Mouse (Mus musculus) intestine, postnatal 0 days (tissue): ENCODE measurements around the gene Slc38a10. TPM values are rescaled to one million over a fixed set of nuclear protein-coding genes. Genes with fewer than 3 reads are reported as not detected.

Experiments used
- ATAC-seq: fragments of 200-750 bp; cut with Nextera tagmentation; 2 replicates; pipeline ENCODE4 v1.8.0; 2017; ENCODE audit warnings: mild to moderate bottlenecking, moderate TSS enrichment, moderate library complexity
- H3K27ac ChIP-seq: fragments of 300-500 bp; sonication (generic); 2 replicates; pipeline ENCODE4 v1.5.1; 2014; ENCODE audit warnings: mild to moderate bottlenecking, low read depth, low read length, moderate library complexity
- H3K27me3 ChIP-seq: fragments of 300-500 bp; sonication (generic); replicated peaks from 2 replicates; pipeline ENCODE4 v1.6.1; 2014; ENCODE audit warnings: low read length, mixed read lengths; ENCODE audit not compliant: control insufficient read depth, insufficient read depth
- H3K36me3 ChIP-seq: fragments of 300-500 bp; sonication (generic); 2 replicates; pipeline ENCODE4 v1.6.1; 2014; ENCODE audit warnings: mild to moderate bottlenecking, moderate library complexity; ENCODE audit not compliant: control insufficient read depth, insufficient read depth
- H3K4me1 ChIP-seq: fragments of 300-500 bp; sonication (generic); replicated peaks from 2 replicates; pipeline ENCODE4 v1.6.1; 2014; ENCODE audit warnings: antibody characterized with exemption, low read length, mixed read lengths; ENCODE audit not compliant: control insufficient read depth, insufficient read depth
- H3K4me2 ChIP-seq: fragments of 300-500 bp; sonication (generic); replicated peaks from 2 replicates; pipeline ENCODE4 v1.6.1; 2014; ENCODE audit warnings: low read depth, mild to moderate bottlenecking, moderate library complexity
- H3K4me3 ChIP-seq: fragments of 300-500 bp; sonication (generic); 2 replicates; pipeline ENCODE4 v1.5.1; 2014; ENCODE audit warnings: low read depth, low read length
- H3K9ac ChIP-seq: fragments of 300-500 bp; sonication (generic); 2 replicates; pipeline ENCODE4 v1.6.1; 2014; ENCODE audit warnings: mild to moderate bottlenecking, low read depth, low read length
- H3K9me3 ChIP-seq: fragments of 300-500 bp; sonication (generic); 2 replicates; pipeline ENCODE4 v1.6.1; 2016; ENCODE audit warnings: mixed run types; ENCODE audit not compliant: control insufficient read depth
- CTCF ChIP-seq: sonication (generic); IDR thresholded peaks from 2 replicates; pipeline ENCODE4 v1.5.1; 2016; ENCODE audit warnings: low read depth, mild to moderate bottlenecking, control low read depth, antibody characterized with exemption, moderate library complexity
- WGBS: fragments of 180-500 bp; shearing (Covaris S2); extraction: QIAGEN DNeasy Blood & Tissue Kit; methylation state at CpG from one replicate; pipeline ENCODE4 v1.1.7; 2014; 5-methylcytosine and 5-hydroxymethylcytosine counted together
- polyA plus RNA-seq: library from polyadenylated mRNA; unstranded; fragments of >200 nt; fragmentation: Nextera tagmentation; extraction: Ambion mirVana; gene quantifications from 2 replicates; pipeline ENCODE4 v1.2.1, GENCODE M21; 2015

Slc38a10 gene
- polyA plus RNA-seq, 1 experiment from 2014 or later: 56.4 TPM

DNA sequence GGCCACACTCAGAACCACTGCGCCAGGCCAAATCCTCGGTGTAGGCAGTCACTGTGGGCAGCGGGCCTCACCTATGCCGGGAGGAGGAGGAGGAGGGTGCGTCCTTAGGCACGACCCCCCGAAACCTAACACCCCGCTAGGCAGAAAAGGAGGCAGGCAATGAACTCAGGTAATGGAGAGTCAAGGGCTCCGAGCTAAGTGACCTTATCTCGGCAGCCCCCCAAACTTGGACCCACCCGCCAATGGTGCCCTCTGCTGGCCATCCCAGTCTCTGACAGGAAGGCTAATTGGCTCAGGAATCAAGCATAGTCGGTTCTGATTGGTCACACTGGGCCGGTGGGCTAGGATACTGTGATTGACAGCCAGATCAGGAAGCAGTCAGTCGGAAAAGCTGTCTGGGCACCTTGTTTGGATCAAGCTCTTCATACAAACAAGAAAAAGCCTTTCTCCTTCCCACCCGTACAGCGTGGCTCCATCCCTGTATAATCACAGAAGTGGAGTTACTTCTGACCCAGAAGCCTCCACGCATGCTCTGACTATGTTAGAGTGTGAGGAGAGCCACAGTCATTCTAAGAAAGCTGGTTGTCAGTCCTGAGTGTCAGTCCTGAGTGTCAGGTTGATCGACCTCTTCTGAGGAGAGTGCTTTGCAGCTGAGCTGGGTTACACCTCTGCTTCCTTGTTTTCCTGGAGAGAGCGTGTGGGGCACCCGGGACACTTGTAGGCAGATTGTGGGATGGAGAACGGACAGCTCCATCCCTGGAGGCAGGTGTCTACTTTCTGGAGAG is 18.3 kb upstream of the Slc38a10 start:
- TF ChIP-seq CTCF: peak; percentile 84
- 37% methylated on average over 21 of the region's 21 CpGs for WGBS
- H3K4me2 ChIP-seq: peak overlapping the region; percentile 43

DNA sequence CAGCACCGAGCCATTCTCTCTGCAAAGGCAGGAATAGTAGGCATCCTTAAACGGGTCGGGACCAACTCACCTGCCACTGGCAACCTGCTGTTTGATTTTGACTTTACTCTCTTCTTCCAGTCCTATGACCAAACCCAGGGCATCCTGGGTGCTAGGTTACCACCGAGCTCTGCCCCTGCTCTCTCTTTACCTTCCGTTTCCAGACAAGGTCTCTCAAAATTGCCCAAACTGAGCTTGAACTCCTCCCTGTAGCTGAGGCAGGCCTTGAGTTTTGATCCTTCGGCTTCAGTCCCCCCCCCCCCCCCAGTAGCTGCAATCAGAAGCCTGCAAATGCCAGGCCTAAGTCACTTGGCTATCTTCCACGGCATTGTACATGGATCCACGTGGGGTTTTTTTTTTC is 17.4 kb upstream of the Slc38a10 start:
- TF ChIP-seq CTCF: no peak
- WGBS: 60% methylated on average over 8 of the region's 8 CpGs
- Histone ChIP-seq H3K4me3 (no peak overlapping the region), H3K4me1 (peaks cover 17% of the 10 kb centered on the region), H3K36me3 (no peaks in the 10 kb centered on the region), H3K9me3 (no peaks in the 10 kb centered on the region), H3K9ac (no peak overlapping the region), H3K27ac (no peak overlapping the region), H3K4me2 (no peak overlapping the region), H3K27me3 (no peaks in the 10 kb centered on the region)
- no peak for ATAC-seq

More for the DNA sequence above, 18.3 kb upstream of the Slc38a10 start:
- H3K36me3 ChIP-seq: no peaks in the 10 kb centered on the region
- ATAC-seq: peak; percentile 39; the same call in 1 of the 2 replicates
- H3K27ac ChIP-seq: no peak overlapping the region
- H3K9me3 ChIP-seq: no peaks in the 10 kb centered on the region
- H3K9ac ChIP-seq: no peak overlapping the region
- H3K4me3 ChIP-seq: 0 out of 2 replicates have a peak overlapping the region, but pooled peaks have one; percentile 14
- H3K27me3 ChIP-seq: no peaks in the 10 kb centered on the region
- H3K4me1 ChIP-seq: peaks cover 17% of the 10 kb centered on the region

DNA sequence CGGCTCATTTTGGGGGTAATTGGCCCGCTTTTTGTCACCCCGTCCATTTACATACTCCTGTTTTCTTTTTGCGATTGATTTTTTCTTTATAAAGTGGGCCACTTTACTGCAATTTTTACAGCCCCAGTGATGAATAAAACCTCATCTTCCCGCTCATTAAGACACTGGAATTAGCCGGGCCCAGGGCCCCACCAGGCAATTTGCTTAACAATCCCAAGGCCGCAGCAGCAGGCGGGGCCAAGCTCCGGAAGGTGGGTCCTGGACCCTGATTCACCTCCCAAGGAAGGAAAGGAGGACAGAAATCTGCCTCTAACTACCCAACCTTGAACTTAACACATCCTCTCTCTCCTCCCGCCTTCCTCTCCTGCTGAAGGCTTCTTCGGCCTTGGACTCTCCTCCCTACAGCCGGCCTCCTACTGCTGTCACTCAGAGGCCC is 16.8 kb upstream of the Slc38a10 start:
- Histone ChIP-seq H3K4me1 (peaks cover 17% of the 10 kb centered on the region), H3K27me3 (no peaks in the 10 kb centered on the region), H3K27ac (no peak overlapping the region), H3K4me3 (no peak overlapping the region), H3K9ac (no peak overlapping the region), H3K9me3 (no peaks in the 10 kb centered on the region), H3K36me3 (no peaks in the 10 kb centered on the region), H3K4me2 (no peak overlapping the region)
- ATAC-seq: no peak
- no peak for TF ChIP-seq CTCF
- WGBS: 39% methylated on average over 12 of the region's 12 CpGs

DNA sequence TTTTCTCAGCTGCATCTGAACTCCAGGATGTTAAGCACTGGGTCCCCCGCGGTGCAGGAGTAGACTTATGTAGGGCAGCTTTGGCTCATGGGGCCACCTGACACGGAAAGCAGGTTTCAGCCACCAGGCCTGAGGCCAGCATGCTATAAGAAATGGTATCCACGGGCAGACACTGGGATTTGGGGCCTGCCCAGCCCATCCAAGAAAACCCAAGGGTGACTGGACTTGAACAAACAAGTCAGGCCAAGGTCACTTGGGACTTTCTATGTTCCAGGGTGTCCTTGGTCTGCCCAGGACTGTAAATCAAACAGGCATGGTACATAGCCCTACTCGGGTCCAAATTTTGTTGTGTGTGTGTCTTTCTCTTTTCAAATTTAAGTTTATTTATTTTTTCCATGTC is 15.9 kb upstream of the Slc38a10 start:
- H3K9me3 ChIP-seq: no peaks in the 10 kb centered on the region
- H3K4me1 ChIP-seq: peaks cover 17% of the 10 kb centered on the region
- no peaks in the 10 kb centered on the region for H3K36me3 ChIP-seq
- 66% methylated on average over 5 of the region's 5 CpGs for WGBS
- no peak overlapping the region for H3K27ac ChIP-seq
- no peak for ATAC-seq
- H3K4me3 ChIP-seq: no peak overlapping the region
- no peak for TF ChIP-seq CTCF
- no peak overlapping the region for H3K9ac ChIP-seq
- H3K27me3 ChIP-seq: no peaks in the 10 kb centered on the region
- H3K4me2 ChIP-seq: no peak overlapping the region

DNA sequence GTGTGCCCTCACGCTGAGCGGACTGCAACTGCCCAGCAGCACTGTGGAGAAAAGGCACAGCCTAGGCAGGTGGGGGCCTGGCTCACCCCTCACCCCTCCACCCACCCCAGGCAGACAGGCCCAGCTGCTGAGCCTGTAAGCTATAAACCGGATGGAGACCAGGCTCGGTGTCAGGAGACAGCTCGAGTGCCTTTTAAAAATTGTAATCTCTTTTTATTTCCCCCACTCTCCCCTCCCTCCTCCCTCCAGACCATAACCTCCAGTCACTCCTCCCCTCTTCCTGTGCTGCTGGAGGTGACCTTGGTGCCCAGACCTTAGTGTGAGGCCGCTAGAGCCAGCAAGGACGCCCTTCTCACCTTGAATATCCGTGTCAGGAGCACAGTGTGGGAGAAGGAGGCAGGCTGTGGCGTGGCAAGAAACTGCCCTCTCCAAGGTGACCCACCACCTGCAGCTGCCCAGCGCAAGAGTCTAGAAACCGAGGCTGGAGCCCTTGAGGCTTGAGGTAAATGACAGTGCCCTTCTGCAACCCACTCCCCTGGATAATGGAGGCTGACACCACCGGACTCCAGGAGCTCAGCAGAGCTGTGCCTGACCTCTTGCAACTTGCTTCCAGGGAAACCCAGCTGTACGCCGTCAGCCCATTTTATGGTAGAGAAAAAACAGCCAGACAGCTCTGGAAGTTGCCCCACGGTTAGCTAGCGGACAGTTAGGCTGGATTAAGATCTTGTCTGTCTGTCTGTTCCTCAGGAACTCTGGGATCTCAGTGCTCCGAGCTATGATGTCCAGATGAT is 13.5 kb upstream of the Slc38a10 start:
- ATAC-seq: peak; percentile 16; the same call in 1 of the 2 replicates
- no peak overlapping the region for H3K9ac ChIP-seq
- H3K4me3 ChIP-seq: no peak overlapping the region
- TF ChIP-seq CTCF: no peak
- WGBS: 36% methylated on average over 17 of the region's 17 CpGs
- no peaks in the 10 kb centered on the region for H3K27me3 ChIP-seq
- no peaks in the 10 kb centered on the region for H3K36me3 ChIP-seq
- H3K27ac ChIP-seq: no peak overlapping the region
- H3K9me3 ChIP-seq: no peaks in the 10 kb centered on the region
- H3K4me2 ChIP-seq: 0 out of 2 replicates have a peak overlapping the region, but pooled peaks have one; percentile 30
- 0 out of 2 replicates have a peak, but pooled peaks cover 3% of the 10 kb centered on the region for H3K4me1 ChIP-seq

DNA sequence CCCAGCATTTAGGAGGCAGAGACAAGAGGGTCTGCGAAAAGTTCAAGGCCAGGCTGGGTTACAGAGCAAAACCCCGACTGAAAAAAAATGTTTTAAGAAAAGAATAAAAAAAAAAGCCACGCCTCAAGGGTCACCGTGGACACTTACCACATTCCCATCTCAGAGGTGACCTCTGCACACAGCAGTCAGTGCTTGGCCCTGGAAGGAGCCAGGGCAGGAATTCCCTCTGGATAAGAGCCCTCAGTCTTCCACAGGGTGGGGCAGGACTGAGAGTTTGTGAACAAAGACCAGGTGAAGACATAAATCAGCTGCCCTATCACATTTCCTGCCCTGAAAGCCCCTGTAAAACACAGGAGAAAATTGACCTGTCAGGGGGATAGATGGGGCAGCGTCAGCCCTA is 12.9 kb upstream of the Slc38a10 start:
- no peaks in the 10 kb centered on the region for H3K4me1 ChIP-seq
- no peak overlapping the region for H3K9ac ChIP-seq
- H3K4me3 ChIP-seq: no peak overlapping the region
- H3K4me2 ChIP-seq: no peak overlapping the region
- H3K36me3 ChIP-seq: no peaks in the 10 kb centered on the region
- H3K9me3 ChIP-seq: no peaks in the 10 kb centered on the region
- TF ChIP-seq CTCF: no peak
- WGBS: 32% methylated on average over 5 of the region's 5 CpGs
- peak; percentile 61 for ATAC-seq
- H3K27me3 ChIP-seq: no peaks in the 10 kb centered on the region
- no peak overlapping the region for H3K27ac ChIP-seq
